Mouse (Mus musculus) liver, embryonic 14.5 days (tissue): ENCODE data around the gene Stk33. TPM values are rescaled to one million over a fixed set of nuclear protein-coding genes. Genes with fewer than 3 reads are reported as not detected.

Source experiments
- ATAC-seq: fragments of 200-750 bp; cut with Nextera tagmentation; 2 replicates; pipeline ENCODE4 v1.8.0; 2017; ENCODE audit warnings: moderate number of reproducible peaks, mild to moderate bottlenecking, moderate library complexity; ENCODE audit not compliant: insufficient read depth
- DNase-seq, 3 experiments: peaks; one replicate each; pipeline ENCODE4 v3.0.0-alpha.2; 2012 to 2013; ENCODE audit warnings: low read depth in 3 of 3, low spot score in 3 of 3
- H3K27ac ChIP-seq: fragments of 300-500 bp; sonication (generic); 2 replicates; pipeline ENCODE4 v1.5.1; 2014; ENCODE audit warnings: moderate library complexity, mild to moderate bottlenecking, control low read depth, inconsistent platforms
- H3K27me3 ChIP-seq: fragments of 300-500 bp; sonication (generic); 2 replicates; pipeline ENCODE4 v1.6.1; 2014; ENCODE audit warnings: mild to moderate bottlenecking, low read length, moderate library complexity; ENCODE audit not compliant: control insufficient read depth, insufficient read depth
- H3K36me3 ChIP-seq: fragments of 300-500 bp; sonication (generic); replicated peaks from 2 replicates; pipeline ENCODE4 v1.6.1; 2014; ENCODE audit warnings: low read depth; ENCODE audit not compliant: control insufficient read depth, insufficient read depth
- H3K4me1 ChIP-seq, 2 experiments: fragments of 200-500 bp in 1 of 2; fragments of 300-500 bp in 1 of 2; sonication (generic) in 1 of 2; replicated peaks; 2 replicates each; pipeline ENCODE4 v1.6.1; 2012 to 2014; ENCODE audit warnings: antibody characterized with exemption in 1 of 2, inconsistent platforms in 1 of 2, low read length in 1 of 2; ENCODE audit not compliant: control insufficient read depth in 2 of 2, insufficient read depth in 2 of 2
- H3K4me2 ChIP-seq: fragments of 300-500 bp; sonication (generic); 2 replicates; pipeline ENCODE4 v1.6.1; 2014; ENCODE audit warnings: low read depth, mild to moderate bottlenecking, control low read depth, moderate library complexity
- H3K4me3 ChIP-seq, 2 experiments: fragments of 200-500 bp in 1 of 2; fragments of 300-500 bp in 1 of 2; sonication (generic) in 1 of 2; 2 replicates each; pipeline ENCODE4 v1.5.1; 2012 to 2014; ENCODE audit warnings: low read depth in 2 of 2, low read length in 2 of 2, mild to moderate bottlenecking in 2 of 2, control low read depth in 1 of 2, inconsistent platforms in 1 of 2, moderate library complexity in 1 of 2; ENCODE audit not compliant: insufficient read depth in 1 of 2
- H3K9ac ChIP-seq: fragments of 300-500 bp; sonication (generic); replicated peaks from 2 replicates; pipeline ENCODE4 v1.6.1; 2014; ENCODE audit warnings: mild to moderate bottlenecking, control low read depth, moderate library complexity
- H3K9me3 ChIP-seq: fragments of 300-500 bp; sonication (generic); 2 replicates; pipeline ENCODE4 v1.6.1; 2016; ENCODE audit warnings: low read length, mixed read lengths; ENCODE audit not compliant: control insufficient read depth
- CTCF ChIP-seq: IDR thresholded peaks from 2 replicates; pipeline ENCODE4 v1.5.1; 2016; ENCODE audit warnings: antibody characterized with exemption, low read depth, control low read depth
- EP300 ChIP-seq: IDR thresholded peaks from 2 replicates; pipeline ENCODE4 v1.6.1; 2016; ENCODE audit warnings: antibody characterized with exemption, low read depth
- WGBS: fragments of 180-500 bp; shearing (Covaris S2); extraction: QIAGEN DNeasy Blood & Tissue Kit; methylation state at CpG from one replicate; pipeline ENCODE4 v1.1.7; 2014; ENCODE audit not compliant: insufficient replicate concordance; 5-methylcytosine and 5-hydroxymethylcytosine counted together
- polyA plus RNA-seq, 2 experiments: library from polyadenylated mRNA; depleted of rRNA in 1 of 2; stranded (reverse) in 1 of 2; unstranded in 1 of 2; fragments of >200 nt; fragmentation: Nextera tagmentation in 1 of 2; extraction: Ambion mirVana in 1 of 2; gene quantifications; 2 replicates each; pipeline versions ENCODE4 v1.2.1 to v1.2.3; 2012 to 2014

The Stk33 gene
- polyA plus RNA-seq, 2 experiments, result not detected

- Histone ChIP-seq H3K4me2 (no peak overlapping the region), H3K4me1 (no peaks in the 10 kb centered on the region), H3K27me3 (no peaks in the 10 kb centered on the region), H3K4me3 (no peak overlapping the region), H3K27ac (no peak overlapping the region), H3K9me3 (no peaks in the 10 kb centered on the region), H3K36me3 (no peaks in the 10 kb centered on the region), H3K9ac (no peak overlapping the region)
- TF ChIP-seq CTCF (no peak), EP300 (no peak)
- no peak for ATAC-seq
- WGBS, result 75% methylated on average over 10 of the region's 10 CpGs
- DNase-seq, result no peak
Measured at GRCm38 (mm10) chr7:109238724-109239123, 200.2 kb downstream of the Stk33 start.

- H3K27me3 ChIP-seq, result no peaks in the 10 kb centered on the region
- no peaks in the 10 kb centered on the region for H3K4me1 ChIP-seq
- H3K4me3 ChIP-seq, result no peak overlapping the region
- WGBS, result 35% methylated on average over 2 of the region's 2 CpGs
- H3K9ac ChIP-seq, result no peak overlapping the region
- no peaks in the 10 kb centered on the region for H3K9me3 ChIP-seq
- DNase-seq (no peak), ATAC-seq (no peak)
- TF ChIP-seq CTCF, result no peak
- no peak for TF ChIP-seq EP300
- H3K4me2 ChIP-seq, result no peak overlapping the region
- no peak overlapping the region for H3K27ac ChIP-seq
- no peaks in the 10 kb centered on the region for H3K36me3 ChIP-seq
Measured at GRCm38 (mm10) chr7:109234882-109235640, 203.8 kb downstream of the Stk33 start.

- Histone ChIP-seq H3K4me1 (no peaks in the 10 kb centered on the region), H3K27ac (no peak overlapping the region), H3K4me3 (no peak overlapping the region), H3K4me2 (no peak overlapping the region), H3K27me3 (no peaks in the 10 kb centered on the region), H3K36me3 (no peaks in the 10 kb centered on the region), H3K9ac (no peak overlapping the region), H3K9me3 (no peaks in the 10 kb centered on the region)
- DNase-seq, result no peak
- TF ChIP-seq CTCF, result no peak
- TF ChIP-seq EP300, result no peak
- ATAC-seq, result no peak
- 43% methylated on average over 5 of the region's 5 CpGs for WGBS
Measured at GRCm38 (mm10) chr7:109234476-109234875, 204.4 kb downstream of the Stk33 start.

- Histone ChIP-seq H3K4me3 (no peak overlapping the region), H3K27me3 (no peaks in the 10 kb centered on the region), H3K27ac (no peak overlapping the region), H3K9ac (no peak overlapping the region), H3K9me3 (no peaks in the 10 kb centered on the region), H3K36me3 (no peaks in the 10 kb centered on the region), H3K4me1 (no peaks in the 10 kb centered on the region), H3K4me2 (no peak overlapping the region)
- ATAC-seq, result no peak
- 64% methylated on average over 11 of the region's 11 CpGs for WGBS
- no peak for TF ChIP-seq EP300
- TF ChIP-seq CTCF, result no peak
- DNase-seq, result no peak
Measured at GRCm38 (mm10) chr7:109231881-109232321, 207.0 kb downstream of the Stk33 start.

GRCm38 (mm10) chr7:109231307-109231706 lies 207.6 kb downstream of the Stk33 start:
- Histone ChIP-seq H3K4me1 (no peaks in the 10 kb centered on the region), H3K27ac (no peak overlapping the region), H3K9ac (no peak overlapping the region), H3K4me3 (no peak overlapping the region), H3K36me3 (no peaks in the 10 kb centered on the region), H3K9me3 (no peaks in the 10 kb centered on the region), H3K4me2 (no peak overlapping the region), H3K27me3 (no peaks in the 10 kb centered on the region)
- ATAC-seq, result no peak
- DNase-seq, result no peak
- no peak for TF ChIP-seq CTCF
- 75% methylated on average over 5 of the region's 5 CpGs for WGBS
